Mouse (Mus musculus) lung, postnatal 0 days (tissue): ENCODE data around the gene Gm20388.

ENCODE experiments used
- CTCF ChIP-seq: IDR thresholded peaks from 2 replicates; pipeline ENCODE4 v1.5.1; 2016; ENCODE audit warnings: antibody characterized with exemption, mild to moderate bottlenecking
- EP300 ChIP-seq: IDR thresholded peaks from 2 replicates; pipeline ENCODE4 v1.6.1; 2016; ENCODE audit warnings: antibody characterized with exemption, mild to moderate bottlenecking, control low read depth

- TF ChIP-seq CTCF, result no peak
- TF ChIP-seq EP300, result no peak
Measured at GRCm38 (mm10) chr8:122371706-122372105, 2461.1 kb downstream of the Gm20388 start.
